Mouse (Mus musculus): ENCODE measurements around the gene Klra10.

DNA sequence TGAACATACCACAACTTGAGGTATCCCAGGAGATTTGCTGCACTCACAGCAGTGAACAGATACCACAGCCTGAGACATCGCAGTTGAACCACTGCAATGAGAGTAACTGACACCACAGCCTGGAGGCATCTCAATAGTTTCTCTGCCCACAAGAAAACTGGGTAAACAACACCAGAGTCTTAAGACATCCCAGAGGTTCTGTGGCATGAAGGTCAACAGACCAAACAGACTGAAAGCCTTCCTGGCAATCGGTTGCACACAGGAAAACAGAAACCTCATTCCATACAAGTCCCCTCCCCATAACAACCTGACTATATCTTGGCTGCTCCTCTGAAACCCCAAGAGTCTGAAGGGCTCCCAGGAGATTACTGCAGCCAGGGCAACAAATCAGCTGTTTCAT is 26.4 kb downstream of the Klra10 start:
- TF ChIP-seq CTCF (IDR thresholded peaks at IDR 0.05; ENCODE audit: borderline replicate concordance, insufficient read depth, low read depth, low read length): no peak
- TF ChIP-seq POLR2A (IDR thresholded peaks at IDR 0.05; ENCODE audit: borderline replicate concordance, insufficient read depth, low read length): no peak

All from cerebellum, adult 2 months (tissue).